Mouse (Mus musculus) cortical plate, adult 2 months (tissue): ENCODE results near the gene Bcor. TPM values are rescaled to one million over a fixed set of nuclear protein-coding genes. Genes with fewer than 3 reads are reported as not detected.
A peak's percentile ranks its signal among the peaks of the same experiment; 100 is the strongest.

ENCODE experiments used
- H3K27ac ChIP-seq: fragments of 200-500 bp; 2 replicates; pipeline ENCODE4 v1.5.1; 2012; ENCODE audit warnings: low read length, control low read depth, inconsistent platforms; ENCODE audit not compliant: insufficient read depth
- H3K4me1 ChIP-seq: fragments of 200-500 bp; 2 replicates; pipeline ENCODE4 v1.6.1; 2011; ENCODE audit warnings: low read length; ENCODE audit not compliant: control insufficient read depth, insufficient read depth
- H3K4me3 ChIP-seq: fragments of 200-500 bp; 2 replicates; pipeline ENCODE4 v1.5.1; 2011; ENCODE audit warnings: mild to moderate bottlenecking, low read length, control low read depth; ENCODE audit not compliant: insufficient read depth
- CTCF ChIP-seq: fragments of 200-500 bp; IDR thresholded peaks from 2 replicates; pipeline ENCODE4 v1.5.1; 2011; ENCODE audit warnings: mild to moderate bottlenecking, control low read depth, low read length; ENCODE audit not compliant: insufficient read depth; ENCODE audit errors: extremely low read depth
- POLR2A ChIP-seq: fragments of 200-500 bp; IDR thresholded peaks from 2 replicates; pipeline ENCODE4 v1.6.1; 2011; ENCODE audit warnings: mild to moderate bottlenecking, low read length, control low read depth; ENCODE audit not compliant: insufficient read depth; ENCODE audit errors: extremely low read depth
- polyA plus RNA-seq: library from polyadenylated mRNA; depleted of rRNA; stranded (reverse); fragments of >200 nt; gene quantifications from 2 replicates; pipeline ENCODE4 v1.2.3, GENCODE M21; 2012

Bcor gene
- polyA plus RNA-seq, 1 experiment, result 17.7 TPM

DNA sequence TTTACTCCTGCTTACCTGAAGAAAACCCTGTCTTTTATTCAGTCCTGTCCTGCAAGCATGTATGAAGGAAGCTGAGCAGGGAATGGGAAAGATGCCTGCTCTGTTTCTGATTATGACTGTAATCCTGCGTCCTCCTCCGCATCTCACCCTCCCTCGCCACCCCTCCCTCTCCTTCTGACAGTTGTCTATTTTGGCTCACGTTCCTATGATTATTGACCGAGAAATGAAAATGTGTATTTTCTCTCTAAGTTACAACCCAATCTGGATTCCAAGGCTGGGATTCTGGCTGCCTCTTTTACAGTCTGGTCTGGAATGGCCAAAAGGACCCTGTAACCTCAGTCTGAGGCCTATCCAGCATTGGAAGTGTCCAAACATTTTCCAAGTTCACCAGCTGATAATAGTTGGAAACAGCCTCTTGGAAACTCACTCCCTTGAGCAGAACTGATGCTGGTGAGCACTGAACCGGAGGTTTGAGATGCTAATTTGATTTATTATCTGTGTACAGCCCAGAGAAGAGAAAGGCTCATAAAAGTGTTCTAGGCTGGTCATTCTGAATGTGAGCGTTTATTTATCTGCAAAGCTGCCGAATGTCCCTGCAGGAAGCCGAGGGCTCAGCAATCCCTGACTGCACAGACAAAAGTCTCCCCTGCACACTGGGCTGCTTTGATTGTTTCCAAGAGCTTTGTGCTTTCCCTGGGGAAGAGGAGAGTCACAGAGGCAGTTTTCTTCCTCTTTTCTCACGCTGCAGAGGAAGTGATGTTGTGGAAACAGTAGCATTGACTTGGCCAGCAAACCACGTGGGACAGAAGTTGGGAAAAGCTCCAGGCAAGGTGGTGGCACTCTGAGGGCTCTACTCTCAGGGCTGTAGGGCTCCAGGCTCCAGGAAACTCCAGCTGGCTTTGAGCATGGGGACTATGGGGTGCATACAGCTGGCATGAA lies 4.7 kb upstream of the Bcor start:
- Histone ChIP-seq H3K4me3 (no peak overlapping the region), H3K27ac (no peak overlapping the region), H3K4me1 (no peaks in the 10 kb centered on the region)
- TF ChIP-seq POLR2A (no peak), CTCF (no peak)

DNA sequence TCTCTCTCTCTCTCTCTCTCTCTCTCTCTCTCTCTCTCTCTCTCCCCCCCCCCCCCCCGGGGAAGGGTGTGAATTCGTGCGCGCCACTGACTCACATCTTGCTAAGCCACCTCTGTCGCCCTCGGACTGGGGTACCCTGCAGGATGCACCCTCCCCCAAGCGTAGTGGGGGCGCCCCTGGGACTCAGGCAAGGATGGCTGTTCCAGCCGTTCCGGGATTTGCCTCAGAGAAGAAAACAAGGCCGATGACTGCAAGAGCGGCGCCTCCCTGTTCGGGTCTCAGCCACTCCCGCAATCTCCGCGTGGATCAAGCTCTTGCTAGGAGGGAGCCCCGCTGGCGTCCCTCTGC lies 647 bp downstream of the Bcor start:
- H3K4me3 ChIP-seq, result peak overlapping the region; percentile 49

DNA sequence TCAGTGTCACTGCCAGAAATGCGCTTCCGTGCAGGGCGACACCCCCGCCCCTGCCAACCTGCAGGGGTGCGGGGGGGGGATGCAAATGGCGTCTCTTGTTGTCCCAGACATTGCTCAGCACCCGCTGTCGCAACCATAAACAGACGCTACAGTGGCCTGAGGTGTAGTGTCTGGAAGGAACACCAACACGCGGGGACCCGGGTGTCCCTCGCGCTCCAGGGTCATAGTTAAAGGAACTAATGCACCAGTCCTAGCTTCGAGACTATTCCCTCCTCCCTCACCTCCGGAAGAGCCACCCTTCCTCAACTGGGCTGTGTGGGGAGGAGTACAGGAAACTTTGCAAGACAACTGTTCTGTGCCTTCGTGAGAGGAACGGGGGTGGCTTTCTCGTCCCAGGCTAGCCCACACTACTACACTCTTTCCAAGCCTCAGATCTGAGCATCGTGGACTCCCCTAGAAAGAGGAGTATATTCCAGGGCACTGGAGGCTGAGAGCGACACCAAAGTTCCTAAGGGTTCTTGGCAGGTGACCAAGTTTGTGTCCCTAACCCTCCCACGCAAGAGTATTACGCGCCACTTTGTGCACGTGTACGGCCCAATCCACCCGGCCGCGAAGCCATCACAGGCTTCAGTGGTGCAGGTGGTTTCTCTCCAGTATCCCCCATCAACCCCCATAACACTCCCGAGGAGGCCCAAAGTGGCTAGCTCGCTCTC lies 1.2 kb downstream of the Bcor start:
- Histone ChIP-seq H3K27ac (peak overlapping the region; percentile 95; the same call in 1 of the 2 replicates), H3K4me1 (no peaks in the 10 kb centered on the region; the same call in 1 of the 2 replicates), H3K4me3 (peak overlapping the region; percentile 49)
- TF ChIP-seq CTCF (no peak), POLR2A (no peak)

More for the DNA sequence above, 647 bp downstream of the Bcor start:
- Histone ChIP-seq H3K27ac (0 out of 2 replicates have a peak overlapping the region, but pooled peaks have one; percentile 69), H3K4me1 (no peaks in the 10 kb centered on the region; the same call in 1 of the 2 replicates)
- TF ChIP-seq POLR2A (no peak), CTCF (no peak)

DNA sequence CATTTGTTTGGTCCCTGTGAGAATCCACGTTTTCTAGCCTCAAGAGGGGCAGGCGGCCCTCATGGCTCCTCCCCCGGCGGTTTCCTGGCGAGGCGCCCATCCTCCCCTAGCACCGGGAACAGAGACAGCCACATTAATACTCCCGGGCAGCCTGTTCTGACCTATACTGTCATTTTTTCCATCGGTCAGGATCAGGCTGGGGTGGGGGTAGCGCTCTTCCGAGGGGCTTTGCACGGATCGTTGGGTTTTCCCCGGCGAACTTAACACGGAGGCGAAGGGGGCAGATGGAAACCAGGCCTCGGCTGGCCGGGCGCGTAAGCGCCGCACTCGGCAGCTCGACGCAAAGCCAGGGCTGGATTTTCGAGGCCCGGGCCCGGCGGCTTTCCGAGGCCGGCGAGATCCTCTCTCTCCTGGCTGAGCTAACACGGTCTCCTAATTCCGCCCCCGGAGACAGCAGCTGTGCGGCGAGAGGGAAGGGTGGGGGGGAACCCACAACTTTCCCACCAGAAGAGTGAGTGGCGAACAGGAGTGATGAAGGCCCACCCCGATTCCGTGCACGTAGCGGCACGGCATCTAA lies 1.8 kb downstream of the Bcor start:
- Histone ChIP-seq H3K4me1 (no peaks in the 10 kb centered on the region; the same call in 1 of the 2 replicates), H3K4me3 (peak overlapping the region; percentile 49), H3K27ac (peak overlapping the region; percentile 95)
- TF ChIP-seq CTCF (no peak), POLR2A (no peak)

DNA sequence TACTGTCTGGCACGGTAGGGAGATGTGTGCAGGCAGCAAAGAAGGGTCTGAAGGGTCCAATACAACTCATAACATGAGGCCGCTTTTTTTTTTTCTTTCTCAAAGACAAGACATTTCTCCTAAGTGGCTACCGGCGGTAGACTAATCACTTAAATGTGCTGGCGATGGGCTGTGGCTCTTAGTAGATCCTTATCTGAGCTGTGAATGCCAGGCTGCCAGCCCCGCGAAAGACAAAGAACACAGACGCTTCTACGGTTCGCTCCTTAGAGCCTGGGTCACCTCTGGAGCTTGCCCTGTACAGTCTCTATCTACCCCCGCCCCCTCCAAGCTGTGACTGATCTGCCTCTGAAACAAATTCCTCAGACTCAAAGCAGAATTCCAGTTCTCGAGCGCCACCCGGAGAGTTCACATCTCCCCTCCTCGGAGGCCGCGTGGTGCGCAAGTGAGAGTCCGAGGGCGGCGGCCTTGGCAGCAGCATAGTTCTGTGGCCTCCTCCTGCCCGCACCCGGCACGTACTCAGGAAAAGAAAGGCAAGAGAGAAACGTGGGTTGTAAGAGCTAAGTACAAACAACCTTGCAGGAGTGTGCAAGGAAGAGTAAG lies 2.7 kb downstream of the Bcor start:
- Histone ChIP-seq H3K27ac (no peak overlapping the region), H3K4me1 (no peaks in the 10 kb centered on the region; the same call in 1 of the 2 replicates), H3K4me3 (no peak overlapping the region; the same call in 1 of the 2 replicates)
- TF ChIP-seq POLR2A, result no peak
- no peak for TF ChIP-seq CTCF

DNA sequence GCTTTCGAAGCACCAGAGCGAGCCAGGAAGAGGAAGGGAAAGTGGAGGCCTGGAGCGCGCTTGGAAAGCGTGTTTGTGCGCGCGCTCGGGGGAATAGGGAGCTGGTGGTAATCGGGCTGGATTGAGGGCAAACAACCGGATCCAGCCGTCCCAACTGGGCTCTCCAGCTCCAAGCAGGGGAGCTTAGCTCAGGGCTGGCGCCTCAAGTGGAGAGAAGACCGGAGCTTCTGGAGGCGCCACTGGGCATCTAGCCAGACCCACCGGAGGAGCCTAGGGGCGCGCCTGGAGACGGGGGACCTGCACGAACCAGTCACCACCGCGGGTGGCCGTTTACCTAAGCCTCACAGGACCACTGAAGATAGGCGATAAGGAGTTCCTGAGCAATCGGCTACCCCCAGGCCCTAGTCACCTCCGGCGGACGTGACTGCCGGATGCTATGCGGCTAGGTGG lies 4.3 kb downstream of the Bcor start:
- no peaks in the 10 kb centered on the region; the same call in 1 of the 2 replicates for H3K4me1 ChIP-seq
- peak overlapping the region; percentile 29 for H3K4me3 ChIP-seq
- no peak overlapping the region for H3K27ac ChIP-seq
- TF ChIP-seq POLR2A (no peak), CTCF (no peak)

DNA sequence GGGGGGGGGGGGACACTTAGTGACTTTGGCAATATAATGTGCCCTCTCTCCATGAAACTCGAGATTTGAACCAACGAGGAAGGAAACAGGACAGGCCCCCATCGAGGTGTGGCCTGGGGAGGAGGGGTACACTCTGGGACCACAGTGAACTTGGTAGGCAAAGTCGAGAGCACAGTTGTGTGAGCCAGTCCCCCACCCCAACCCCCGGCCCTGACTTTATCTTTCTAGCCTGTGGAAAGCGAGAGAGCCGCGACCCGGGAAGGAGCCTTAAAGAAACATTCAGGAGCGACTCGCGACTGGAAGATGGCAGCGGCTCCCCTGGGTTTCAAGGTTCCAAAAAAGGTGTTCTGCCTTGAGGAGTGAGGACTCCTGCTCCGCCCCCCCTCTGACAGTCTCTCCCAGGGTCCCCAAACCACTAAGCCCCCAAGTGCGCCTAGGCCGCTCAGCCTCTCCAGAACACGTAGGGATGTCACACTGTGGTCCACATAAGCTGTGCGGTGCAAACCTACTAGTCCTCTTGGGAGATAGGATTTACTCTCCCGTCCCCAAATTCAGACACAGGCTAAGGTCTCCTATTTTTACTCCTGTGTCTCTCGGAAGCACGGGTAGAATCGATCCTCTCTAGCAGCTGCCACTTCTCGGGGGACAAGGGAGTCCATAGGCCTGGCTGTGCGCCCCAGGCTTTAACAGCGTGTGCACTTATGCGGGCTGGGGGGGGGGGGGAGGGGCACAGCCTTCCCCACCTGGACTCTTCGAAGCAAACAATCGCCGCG lies 4.9 kb downstream of the Bcor start:
- TF ChIP-seq POLR2A (no peak), CTCF (no peak)
- no peaks in the 10 kb centered on the region; the same call in 1 of the 2 replicates for H3K4me1 ChIP-seq

More for the DNA sequence above, 4.9 kb downstream of the Bcor start:
- peak overlapping the region; percentile 29 for H3K4me3 ChIP-seq
- no peak overlapping the region for H3K27ac ChIP-seq
